ENCODE assay signal across 8 mouse cellular contexts in the genomic region with DNA sequence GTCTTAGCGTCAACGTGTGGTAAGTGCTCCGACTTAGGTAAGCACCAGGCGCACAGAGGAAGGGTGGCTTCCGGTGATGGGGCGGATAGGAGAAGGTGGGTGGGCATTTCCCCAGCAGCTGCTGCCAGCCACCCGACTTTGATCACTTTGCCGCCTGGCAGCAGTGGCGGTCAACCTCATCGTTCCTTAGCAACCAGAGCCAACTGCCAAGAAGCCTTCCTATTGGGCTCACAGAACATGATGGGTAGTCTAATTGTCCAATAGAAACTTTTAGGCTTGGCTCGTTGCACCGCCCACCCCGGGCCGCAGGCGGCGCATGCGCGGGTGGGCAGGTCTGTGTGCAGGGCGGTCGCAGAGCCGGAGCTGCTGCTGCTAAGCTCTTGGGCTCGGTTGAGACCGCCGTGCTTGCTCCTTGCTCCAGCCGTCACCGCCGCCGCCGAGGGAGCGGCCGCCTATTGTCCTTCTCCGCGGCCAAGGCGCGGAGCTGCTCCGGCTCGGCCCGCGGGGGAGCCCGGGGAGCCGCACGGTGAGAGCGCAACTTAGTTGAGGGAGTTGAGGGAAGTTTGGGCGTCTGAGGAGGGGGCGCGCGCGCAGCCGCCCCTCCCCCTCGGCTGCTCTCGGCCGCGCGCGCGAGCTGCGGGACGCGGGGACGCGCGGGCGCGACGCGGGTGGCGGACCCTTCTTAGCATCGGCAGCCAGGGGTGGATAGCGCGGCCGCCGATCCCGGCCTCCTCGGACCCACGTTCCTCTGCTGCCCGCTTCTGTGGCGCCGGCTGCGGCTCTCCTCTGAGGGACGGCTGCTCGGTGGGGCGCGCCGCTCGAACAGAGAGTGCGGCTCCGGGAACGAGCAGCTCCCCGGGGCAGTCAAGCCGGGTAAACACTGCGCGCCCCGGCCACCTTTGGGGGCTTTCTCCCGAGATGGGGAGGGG. TPM values are rescaled to one million over a fixed set of nuclear protein-coding genes. Genes with fewer than 3 reads are reported as not detected.
DNase-seq lines count a peak whose midpoint lies in the region; ATAC-seq and TF ChIP-seq lines count a peak whose summit lies in the region.

A gene (plus strand): TSS at position 312 of the 929 bp plus-strand sequence.

- ATAC-seq in erythroid progenitor cell, adult 5-6 weeks (replicated peaks; ENCODE audit: low FRiP score, poor library complexity, severe bottlenecking), result peak; percentile 96
- ATAC-seq in heart, embryonic 12.5 days (ENCODE audit: insufficient number of reproducible peaks, low FRiP score), result peak; percentile 98
- ATAC-seq in kidney, postnatal 0 days (replicated peaks; ENCODE audit: low FRiP score, low read depth), result peak; percentile 100
- ATAC-seq in liver, embryonic 11.5 days (replicated peaks; ENCODE audit: low FRiP score), result peak; percentile 99
- peak; percentile 99 for ATAC-seq in stomach, embryonic 14.5 days (ENCODE audit: insufficient number of reproducible peaks, insufficient read depth, low FRiP score, low read depth)

- peak within 1 kb of the TSS; percentile 81 for H3K4me2 ChIP-seq in heart, embryonic 12.5 days
- H3K4me2 ChIP-seq in kidney, postnatal 0 days (ENCODE audit: low read length), result peak within 1 kb of the TSS; percentile 68
- H3K4me2 ChIP-seq in liver, embryonic 11.5 days, result peak within 1 kb of the TSS; percentile 88
- H3K4me2 ChIP-seq in stomach, embryonic 14.5 days (replicated peaks; ENCODE audit: low read depth, low read length), result peak within 1 kb of the TSS; percentile 60

- peak; percentile 62 for TF ChIP-seq CTCF in kidney, postnatal 0 days (IDR thresholded peaks at IDR 0.05; ENCODE audit: low read depth)

- under 1% methylated on average over 94 of the region's 94 CpGs for WGBS in heart, embryonic 12.5 days
- under 1% methylated on average over 87 of the region's 94 CpGs for WGBS in kidney, postnatal 0 days
- under 1% methylated on average over 93 of the region's 94 CpGs for WGBS in liver, embryonic 11.5 days
- WGBS in stomach, embryonic 14.5 days, result under 1% methylated on average over 90 of the region's 94 CpGs

- peak within 1 kb of the TSS; percentile 99 for H3K4me3 ChIP-seq in heart, embryonic 12.5 days
- peak within 1 kb of the TSS; percentile 93 for H3K4me3 ChIP-seq in kidney, postnatal 0 days (replicated peaks; ENCODE audit: low read depth, low read length)
- H3K4me3 ChIP-seq in liver, embryonic 11.5 days (ENCODE audit: low read depth, low read length), result peak within 1 kb of the TSS; percentile 80
- peak within 1 kb of the TSS; percentile 85 for H3K4me3 ChIP-seq in stomach, embryonic 14.5 days (ENCODE audit: low read depth, low read length)

- peak; percentile 99 for DNase-seq in CD4-positive helper T cell, adult 2 months (ENCODE audit: low read depth, low spot score)
- peak; percentile 93 for DNase-seq in brain, embryonic 18.5 days (ENCODE audit: low read depth, low spot score)
- peak; percentile 99 for DNase-seq in kidney, postnatal 0 days (ENCODE audit: low spot score)
- DNase-seq in liver, embryonic 11.5 days (ENCODE audit: low spot score), result peak; percentile 97
- DNase-seq in naive thymus-derived CD4-positive, alpha-beta T cell, adult 2 months (ENCODE audit: low read depth), result peak; percentile 98

- no peaks in the 10 kb centered on the region for H3K27me3 ChIP-seq in heart, embryonic 12.5 days (replicated peaks)
- H3K27me3 ChIP-seq in kidney, postnatal 0 days (ENCODE audit: insufficient read depth, low read length), result no peaks in the 10 kb centered on the region
- no peaks in the 10 kb centered on the region for H3K27me3 ChIP-seq in liver, embryonic 11.5 days (replicated peaks; ENCODE audit: control insufficient read depth, insufficient read depth, low read length)
- H3K27me3 ChIP-seq in stomach, embryonic 14.5 days (ENCODE audit: control insufficient read depth, insufficient read depth, low read length), result no peaks in the 10 kb centered on the region

- H3K9me3 ChIP-seq in heart, embryonic 12.5 days (replicated peaks), result no peaks in the 10 kb centered on the region
- no peaks in the 10 kb centered on the region for H3K9me3 ChIP-seq in kidney, postnatal 0 days (replicated peaks; ENCODE audit: low read length)
- no peaks in the 10 kb centered on the region for H3K9me3 ChIP-seq in liver, embryonic 11.5 days (ENCODE audit: control insufficient read depth, low read length)
- no peaks in the 10 kb centered on the region for H3K9me3 ChIP-seq in stomach, embryonic 14.5 days (ENCODE audit: control insufficient read depth, low read depth, low read length)

- H3K9ac ChIP-seq in heart, embryonic 12.5 days, result peak within 1 kb of the TSS; percentile 99
- H3K9ac ChIP-seq in kidney, postnatal 0 days (ENCODE audit: low read depth, low read length), result peak within 1 kb of the TSS; percentile 80
- peak within 1 kb of the TSS; percentile 76 for H3K9ac ChIP-seq in liver, embryonic 11.5 days (ENCODE audit: low read depth, low read length)
- H3K9ac ChIP-seq in stomach, embryonic 14.5 days (replicated peaks; ENCODE audit: low read depth, low read length), result peak within 1 kb of the TSS; percentile 93

- peaks cover 29% of the 10 kb centered on the region for H3K4me1 ChIP-seq in heart, embryonic 12.5 days (replicated peaks)
- H3K4me1 ChIP-seq in kidney, postnatal 0 days (replicated peaks; ENCODE audit: insufficient read depth, low read length), result no peaks in the 10 kb centered on the region
- peaks cover 3% of the 10 kb centered on the region for H3K4me1 ChIP-seq in liver, embryonic 11.5 days (replicated peaks; ENCODE audit: control insufficient read depth, insufficient read depth, low read length)
- H3K4me1 ChIP-seq in stomach, embryonic 14.5 days (ENCODE audit: control insufficient read depth, insufficient read depth, low read length), result peaks cover 21% of the 10 kb centered on the region

- no peaks in the 10 kb centered on the region for H3K36me3 ChIP-seq in heart, embryonic 12.5 days
- H3K36me3 ChIP-seq in kidney, postnatal 0 days (ENCODE audit: insufficient read depth, low read length), result no peaks in the 10 kb centered on the region
- no peaks in the 10 kb centered on the region for H3K36me3 ChIP-seq in liver, embryonic 11.5 days (ENCODE audit: control insufficient read depth, insufficient read depth, low read length)
- H3K36me3 ChIP-seq in stomach, embryonic 14.5 days (ENCODE audit: control insufficient read depth, insufficient read depth, low read length), result no peaks in the 10 kb centered on the region

- peak within 1 kb of the TSS; percentile 99 for H3K27ac ChIP-seq in heart, embryonic 12.5 days (ENCODE audit: poor library complexity, severe bottlenecking)
- H3K27ac ChIP-seq in kidney, postnatal 0 days, result peak within 1 kb of the TSS; percentile 95
- H3K27ac ChIP-seq in liver, embryonic 11.5 days (ENCODE audit: low read depth, low read length), result peak within 1 kb of the TSS; percentile 86
- H3K27ac ChIP-seq in stomach, embryonic 14.5 days (ENCODE audit: low read length), result peak within 1 kb of the TSS; percentile 99

RNA-seq across cellular contexts. Expression of the gene that starts here (rescaled TPM):
- 156 and 195 TPM in 2 replicates for total RNA-seq in erythroid progenitor cell, adult 5-6 weeks (2015; ENCODE audit: low replicate concordance)
- total RNA-seq in erythroid progenitor cell, adult 5-6 weeks (2017; ENCODE audit: low replicate concordance), result 532 and 563 TPM in 2 replicates
- 66.9 and 73.2 TPM in 2 replicates for polyA plus RNA-seq in heart, embryonic 12.5 days (2016; fragmentation: Nextera tagmentation; extraction: Ambion mirVana)
- polyA plus RNA-seq in kidney, postnatal 0 days (2015; fragmentation: Nextera tagmentation; extraction: Ambion mirVana), result 24.3 and 27.9 TPM in 2 replicates
- 27.2 and 30.7 TPM in 2 replicates for polyA plus RNA-seq in liver, embryonic 11.5 days (2014; fragmentation: Nextera tagmentation; extraction: Ambion mirVana)
- polyA plus RNA-seq in stomach, embryonic 14.5 days (2014; fragmentation: Nextera tagmentation; extraction: Ambion mirVana), result 68.8 and 74.0 TPM in 2 replicates

Comparison
In these comparisons a context has a peak if more than half of its experiments do, and no peak if none do; other contexts are left out.
1. Peak in every context shown above with its lines: DNase-seq, ATAC-seq, H3K4me3 ChIP-seq and H3K27ac ChIP-seq.